Mouse (Mus musculus) spleen, postnatal 4 days (tissue): ENCODE data around the gene Gm17490.

Experiments used
- DNase-seq, 2 experiments: peaks; one replicate each; pipeline ENCODE4 v3.0.0; 2022; ENCODE audit warnings: low spot score in 2 of 2

Gene Gm17490

DNA sequence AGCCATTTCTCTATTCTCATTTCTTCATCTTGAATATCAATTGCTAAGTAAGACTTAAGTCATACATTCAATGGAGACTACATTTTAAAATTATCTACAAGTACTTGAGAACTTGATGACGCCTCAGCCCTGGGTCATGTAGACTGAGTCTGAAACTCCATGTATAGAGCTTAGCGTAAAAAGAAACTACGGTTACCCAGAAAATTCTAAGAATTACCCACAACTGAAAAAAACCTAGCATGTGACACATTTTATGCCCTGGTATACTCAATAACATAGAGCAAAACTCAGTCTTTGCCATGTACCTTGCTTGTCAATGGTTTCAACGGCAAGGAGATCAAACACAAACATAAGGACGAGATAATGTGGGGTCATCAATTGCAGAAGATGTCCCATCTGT lies at the start of gene Gm17490:
Gm17490 (minus strand) TSS at position 375 of the 400 bp plus-strand sequence.
- DNase-seq = no peak

DNA sequence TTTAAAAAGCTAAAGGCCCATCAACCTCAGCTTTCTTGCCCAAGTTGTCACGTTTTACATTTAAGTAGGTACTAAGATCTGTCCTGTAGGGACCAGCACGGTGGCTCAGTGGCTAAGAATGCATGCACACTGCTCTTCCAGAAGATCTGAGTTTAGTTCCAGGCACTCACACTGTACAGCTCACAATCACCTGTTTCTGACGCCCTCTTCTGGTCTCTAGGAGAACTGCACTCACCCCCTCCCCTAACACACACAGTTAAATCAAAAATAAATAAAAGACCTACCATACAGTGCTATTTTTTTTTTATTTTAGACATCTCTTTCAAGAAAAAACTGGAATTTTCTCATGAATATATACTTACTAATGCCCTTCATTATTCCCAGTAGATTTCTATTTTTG lies 46.1 kb upstream of the Gm17490 start:
- peak in 1 of 2 experiments; percentile 23 for DNase-seq

DNA sequence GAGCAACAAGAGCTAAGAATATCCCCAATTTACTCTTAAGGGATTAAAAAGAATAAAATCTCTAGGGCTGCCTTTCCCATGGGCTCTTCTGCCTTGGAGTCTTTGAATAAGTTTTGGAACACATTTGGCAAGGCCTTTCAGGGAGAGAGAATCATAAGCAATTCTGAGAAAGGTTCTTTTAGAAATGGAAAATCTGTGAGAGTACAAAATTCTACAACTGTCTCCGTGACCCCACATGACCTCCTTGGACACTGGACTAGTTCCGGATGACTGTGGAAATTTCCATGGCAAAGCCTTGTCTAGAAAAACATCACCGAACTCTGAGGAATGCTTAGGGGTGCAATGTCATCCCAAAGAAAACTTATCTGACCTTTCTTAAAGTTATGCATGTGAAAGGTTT lies 39.3 kb upstream of the Gm17490 start:
- no peak for DNase-seq

DNA sequence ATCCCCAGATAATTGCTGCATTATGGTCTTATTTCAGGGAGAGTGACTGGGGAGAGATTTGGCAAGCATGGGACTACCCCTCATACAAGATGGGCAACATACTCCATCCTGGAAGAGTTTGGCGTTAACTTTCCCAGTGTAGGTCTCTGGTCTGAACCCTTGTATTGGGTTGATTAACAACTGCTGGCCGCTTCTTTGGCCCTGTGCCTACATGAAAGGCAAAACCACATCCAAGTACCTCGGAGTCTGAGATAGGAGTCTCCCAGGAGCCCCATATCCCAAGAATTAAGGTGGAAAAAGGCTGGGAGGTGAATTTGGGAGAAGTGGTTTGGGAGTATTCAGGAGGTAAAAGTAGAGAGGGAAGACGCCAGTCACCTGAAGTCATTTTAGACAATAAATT lies 38.7 kb upstream of the Gm17490 start:
- no peak for DNase-seq

DNA sequence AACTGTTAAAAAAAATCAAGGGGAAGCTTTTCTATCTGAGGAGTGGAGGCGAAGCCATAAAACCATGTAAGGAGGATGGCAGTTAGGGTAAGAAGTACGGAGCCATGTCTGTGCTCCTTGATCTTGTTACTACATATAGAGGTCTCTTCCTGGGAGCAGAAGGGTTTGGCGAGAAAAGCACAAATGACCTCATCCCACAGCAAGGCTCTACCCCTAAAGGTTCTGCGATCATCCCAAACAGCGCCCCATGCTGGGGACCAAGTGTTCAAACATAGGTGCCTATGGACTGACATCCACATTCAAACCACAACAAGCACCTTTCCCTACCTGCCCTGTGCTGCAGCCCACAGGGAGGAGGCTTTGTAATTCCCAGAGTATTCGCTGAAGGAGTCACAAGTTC lies 38.3 kb upstream of the Gm17490 start:
- peak in 1 of 2 experiments; percentile 76 for DNase-seq

DNA sequence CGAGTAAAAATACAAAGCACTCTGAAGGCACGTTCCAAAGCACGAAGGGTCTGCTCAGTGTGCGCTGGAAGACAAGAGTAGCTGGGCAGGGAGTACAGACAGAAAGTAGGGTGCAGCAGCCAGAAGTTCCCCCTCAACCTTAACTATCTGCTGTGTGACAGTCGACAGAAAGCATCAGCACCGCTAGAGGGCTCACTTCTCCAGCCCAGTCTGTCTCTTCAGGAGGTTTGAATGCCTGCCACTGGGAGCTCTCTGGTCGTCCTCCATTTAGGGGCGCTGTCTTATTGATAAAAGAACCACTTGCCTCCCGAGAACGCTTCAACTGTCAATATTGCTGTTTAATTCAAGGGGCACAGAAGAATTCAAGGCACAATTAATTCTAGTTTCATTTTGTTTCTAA lies 37.9 kb upstream of the Gm17490 start:
- DNase-seq = peak; percentile 79 to 89

DNA sequence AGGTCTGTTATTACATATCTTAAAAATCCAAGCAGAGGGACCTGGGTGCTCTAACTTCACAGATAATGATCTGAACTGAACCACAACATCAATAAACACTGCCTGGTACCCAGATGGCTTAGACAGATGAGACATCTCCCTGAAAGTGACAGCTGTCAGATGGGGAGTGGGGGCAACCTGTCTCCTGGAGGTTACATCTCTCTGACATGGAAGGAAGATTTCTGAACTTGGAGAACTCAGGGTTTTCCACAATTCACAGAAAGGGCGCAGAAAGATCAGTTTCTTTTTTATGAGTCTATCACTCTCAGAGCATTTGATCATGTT lies 36.8 kb upstream of the Gm17490 start:
- no peak for DNase-seq

DNA sequence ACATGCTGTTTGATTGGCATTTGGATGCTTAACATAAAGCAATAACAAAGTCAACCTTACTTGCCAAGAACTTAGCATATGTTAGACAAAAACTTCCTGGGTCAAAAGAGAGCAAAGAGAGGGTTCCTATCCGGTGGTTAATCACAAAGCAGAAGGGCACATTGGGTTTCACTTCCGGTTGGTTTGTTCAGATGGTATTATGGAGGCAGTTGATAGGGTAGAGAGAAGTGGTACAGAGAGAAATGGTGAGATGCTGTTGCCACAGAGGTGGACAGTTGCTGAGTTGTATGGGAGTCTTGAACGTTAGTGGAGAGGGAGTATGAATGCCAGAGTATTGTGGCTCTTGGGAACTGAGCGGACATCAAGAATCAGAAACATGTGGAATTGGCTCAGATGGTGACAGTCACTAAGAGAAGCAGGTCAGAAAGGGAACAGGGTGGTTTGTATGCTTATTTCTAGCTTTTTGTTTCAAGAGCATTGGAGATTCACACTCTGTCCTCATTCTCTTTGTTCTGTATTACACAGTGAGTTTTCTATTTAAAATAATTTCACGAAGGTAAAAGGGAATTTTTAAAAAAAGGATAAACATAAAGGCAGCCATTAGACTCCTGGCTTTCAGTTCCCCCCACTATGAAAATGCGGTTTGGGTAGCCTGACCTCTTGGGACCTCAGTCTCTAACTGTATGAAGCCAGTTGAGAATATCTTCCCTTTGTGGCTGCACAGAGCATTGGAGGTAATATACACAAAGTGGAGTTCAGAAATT lies 36.3 kb upstream of the Gm17490 start:
- DNase-seq = no peak

DNA sequence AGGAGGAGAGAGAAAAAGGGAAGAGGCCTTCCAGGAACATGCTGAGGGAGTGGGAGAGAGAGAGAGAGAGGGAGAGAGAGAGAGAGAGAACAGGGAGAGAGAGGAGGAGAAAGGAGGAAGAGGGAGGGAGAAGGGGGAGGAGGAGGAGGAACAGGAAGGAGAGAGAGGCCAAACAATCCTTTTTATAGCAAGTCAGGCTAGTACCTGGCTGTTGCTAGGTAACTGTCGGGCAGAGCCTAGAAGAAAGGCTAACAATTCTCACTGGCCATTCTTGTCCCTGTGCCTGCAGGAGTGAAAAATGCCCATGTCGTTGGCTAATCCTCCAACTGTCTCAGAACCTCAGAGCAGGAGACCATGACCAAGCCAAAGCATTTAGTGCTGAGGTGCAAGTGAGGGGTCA lies 33.2 kb upstream of the Gm17490 start:
- DNase-seq = no peak

DNA sequence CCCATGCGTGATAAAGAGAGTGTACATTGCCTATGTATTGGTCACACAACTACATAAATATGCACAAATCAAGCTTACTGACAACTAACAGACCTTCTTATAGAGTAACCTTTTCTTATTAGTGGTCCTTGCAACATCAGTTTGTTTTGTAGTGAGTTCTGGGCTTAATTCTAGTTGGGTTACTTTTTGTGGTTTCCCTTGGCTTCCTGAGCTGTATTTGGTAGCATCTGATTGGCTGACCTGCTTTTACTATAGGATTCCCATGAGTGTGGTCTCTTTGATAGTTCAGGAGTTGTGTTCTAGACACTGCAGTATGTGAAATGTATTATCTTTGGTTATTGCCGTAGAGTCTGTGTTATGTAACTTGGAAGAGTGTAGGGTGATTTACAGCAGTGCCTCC lies 31.5 kb upstream of the Gm17490 start:
- no peak for DNase-seq

DNA sequence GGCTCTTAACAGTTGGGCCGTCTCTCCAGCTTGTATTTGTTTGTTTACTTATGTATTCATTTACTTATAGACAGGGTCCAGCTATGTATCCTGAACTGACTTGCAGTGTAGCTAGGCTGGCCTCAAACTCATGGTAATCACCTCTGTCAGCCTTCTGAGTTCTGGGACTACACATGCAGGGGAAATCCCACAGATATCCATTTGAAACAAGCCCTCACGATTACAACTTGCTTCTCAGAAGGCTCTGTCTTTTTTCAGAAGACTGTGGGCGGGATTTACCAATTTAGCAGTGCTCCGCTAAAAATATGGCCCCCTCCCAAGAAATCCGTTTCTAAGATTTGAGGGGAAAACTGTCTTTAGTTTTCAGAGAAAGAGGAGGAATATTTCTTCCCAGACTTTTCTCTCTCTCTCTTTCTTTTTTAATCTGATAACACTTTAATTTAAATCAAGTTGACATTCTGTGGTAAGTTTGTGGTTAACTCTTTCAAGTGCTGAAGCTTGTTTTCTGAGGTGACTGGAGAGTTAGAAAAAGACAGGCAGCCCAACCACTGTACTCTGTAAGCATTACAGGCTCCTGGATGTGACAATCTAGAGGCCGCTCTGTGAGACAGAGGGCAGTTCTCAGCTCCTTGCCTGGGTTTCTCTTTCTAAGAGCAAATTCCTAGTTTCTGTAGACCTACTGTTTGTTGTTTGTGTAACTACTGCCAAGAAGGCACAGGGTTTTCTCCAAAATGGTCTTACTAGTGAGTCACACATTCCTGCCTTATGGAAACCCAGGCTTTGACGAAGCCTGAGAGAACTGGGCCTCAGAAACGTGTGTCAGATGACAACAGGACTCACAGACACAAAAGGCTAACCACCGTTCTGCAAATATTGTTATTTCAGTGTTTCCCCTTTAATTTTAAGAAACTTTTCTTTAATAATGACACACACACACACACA lies 29.2 kb upstream of the Gm17490 start:
- DNase-seq = no peak

DNA sequence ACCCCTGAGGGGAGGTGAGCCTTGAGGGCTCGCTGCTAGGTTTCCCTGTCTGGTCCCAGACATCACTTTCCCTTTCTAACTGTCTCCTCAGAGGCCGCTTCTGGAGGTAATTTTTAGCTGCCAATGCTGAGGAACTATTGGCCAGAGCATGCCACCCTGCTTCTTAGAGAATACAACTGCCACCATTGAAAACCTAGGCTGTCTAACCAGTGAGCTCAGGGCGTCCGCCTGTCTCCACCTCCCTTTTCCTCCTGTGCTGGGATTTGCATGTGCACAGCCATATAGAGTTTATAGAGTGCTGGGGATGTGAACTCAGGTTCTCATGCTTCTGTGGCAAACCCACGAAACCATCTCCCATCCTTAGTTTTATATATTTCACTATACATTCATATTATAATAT lies 27.7 kb upstream of the Gm17490 start:
- no peak for DNase-seq

DNA sequence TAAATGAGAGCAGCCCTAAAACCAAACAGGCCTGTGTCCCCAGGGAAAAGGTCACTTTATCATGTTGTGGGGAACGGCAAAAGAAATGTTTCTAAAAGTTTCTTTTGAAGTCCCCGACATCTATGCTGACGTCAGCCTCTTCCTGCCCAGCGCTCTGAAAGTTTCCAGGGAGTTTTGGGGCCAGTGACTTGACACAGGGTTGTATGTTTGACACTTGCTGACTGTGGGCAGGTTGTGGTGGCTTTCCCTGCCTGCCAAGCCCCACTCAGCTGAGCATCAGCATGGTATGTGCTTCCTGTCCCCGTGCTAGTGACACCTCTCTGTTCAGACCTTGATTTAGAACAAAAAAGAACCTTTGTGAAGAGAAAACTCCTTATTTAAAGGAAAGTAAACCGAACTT lies 27.3 kb upstream of the Gm17490 start:
- DNase-seq = no peak

DNA sequence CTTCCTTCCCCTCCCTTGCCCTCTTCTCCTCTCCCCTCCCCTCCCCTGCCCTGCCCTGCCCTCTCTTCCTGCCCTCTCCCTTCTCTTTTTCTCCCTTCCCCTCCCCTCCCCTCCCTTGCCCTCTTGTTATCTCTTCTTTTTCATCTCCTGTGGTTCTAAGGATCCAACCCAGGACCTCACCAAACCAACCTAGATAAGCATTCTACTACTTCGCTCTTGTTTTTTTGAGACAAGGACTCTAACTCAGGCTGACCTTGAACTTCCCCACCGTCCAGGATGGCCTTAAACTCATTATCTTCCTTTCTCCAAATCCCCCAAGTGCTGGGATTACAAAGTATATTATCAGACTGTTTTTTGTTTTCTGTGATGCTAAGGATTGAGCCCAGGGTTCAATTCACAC lies 26.7 kb upstream of the Gm17490 start:
- DNase-seq = no peak

DNA sequence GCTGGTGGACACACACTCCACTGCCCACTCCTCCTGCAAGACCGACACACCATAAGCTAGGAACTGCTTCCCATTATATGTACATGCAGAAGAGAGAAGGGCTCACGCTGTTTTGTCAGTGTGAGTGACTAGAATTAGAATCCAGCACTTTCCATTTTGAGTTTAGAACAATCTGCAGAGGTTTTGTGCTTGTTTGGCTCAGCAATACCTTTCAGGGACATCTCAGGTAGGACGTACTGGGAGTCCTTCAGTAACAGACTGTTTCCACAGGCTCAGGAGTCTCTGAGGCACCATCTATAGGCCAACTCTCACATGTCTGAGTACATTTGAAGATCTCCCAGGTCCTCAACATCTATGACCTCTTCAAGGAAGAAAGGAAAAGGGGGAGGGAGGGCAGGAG lies 26.1 kb upstream of the Gm17490 start:
- DNase-seq = no peak

DNA sequence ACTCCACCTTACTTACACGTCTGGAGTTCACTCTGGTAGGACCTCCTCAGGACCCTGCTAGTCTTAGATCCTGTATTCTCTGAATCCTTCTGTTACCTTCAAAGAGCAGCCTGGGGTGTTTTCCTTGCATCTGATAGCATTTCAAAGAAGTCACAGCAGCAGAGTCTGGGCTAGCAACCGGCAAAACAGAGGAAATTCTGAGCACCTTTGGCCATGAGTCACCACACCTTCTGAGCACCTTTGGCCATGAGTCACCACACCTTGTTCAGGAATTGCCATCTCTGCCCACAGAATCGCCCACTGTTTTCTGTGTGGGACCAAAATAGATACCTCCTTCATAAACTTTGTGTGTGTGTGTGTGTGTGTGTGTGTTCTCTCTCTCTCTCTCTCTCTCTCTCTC lies 25.4 kb upstream of the Gm17490 start:
- no peak for DNase-seq

DNA sequence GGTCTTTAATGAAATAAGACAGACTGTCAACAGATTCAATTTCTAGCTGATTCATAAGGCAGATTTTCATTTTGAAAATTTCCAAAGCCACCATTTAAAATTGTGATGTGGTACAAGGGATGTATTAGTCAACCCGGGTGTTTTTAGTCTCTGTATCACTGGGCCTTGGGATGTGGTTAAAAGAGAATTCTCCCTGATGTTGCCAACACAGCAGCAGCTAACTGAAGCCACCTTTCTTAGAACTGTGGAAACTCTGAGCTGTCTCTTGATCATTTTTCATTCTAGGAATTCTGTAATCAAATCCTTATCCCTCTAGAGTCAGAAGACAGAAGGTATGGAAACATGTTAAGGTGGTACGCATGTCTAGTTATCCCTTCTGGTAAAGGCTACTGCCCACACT lies 19.2 kb upstream of the Gm17490 start:
- no peak for DNase-seq

DNA sequence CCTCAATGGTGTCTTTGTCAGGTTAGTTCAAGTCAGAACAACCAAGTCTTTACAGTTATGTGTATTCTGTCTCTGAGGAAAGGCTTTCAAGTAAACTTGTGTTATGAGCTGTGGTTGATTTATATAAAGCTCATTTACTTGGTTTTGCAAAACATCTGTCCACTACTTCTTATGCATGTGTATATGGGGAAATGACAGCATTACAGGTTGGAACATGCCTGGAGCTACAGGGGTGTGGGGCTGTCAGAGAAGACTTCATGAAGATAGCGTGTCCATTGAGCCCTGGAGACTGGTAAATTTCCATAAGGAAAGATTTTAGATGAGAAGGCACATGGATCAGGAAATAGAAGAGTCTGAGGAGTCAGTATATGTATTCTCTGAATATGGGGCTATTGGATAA lies 18.0 kb upstream of the Gm17490 start:
- no peak for DNase-seq

DNA sequence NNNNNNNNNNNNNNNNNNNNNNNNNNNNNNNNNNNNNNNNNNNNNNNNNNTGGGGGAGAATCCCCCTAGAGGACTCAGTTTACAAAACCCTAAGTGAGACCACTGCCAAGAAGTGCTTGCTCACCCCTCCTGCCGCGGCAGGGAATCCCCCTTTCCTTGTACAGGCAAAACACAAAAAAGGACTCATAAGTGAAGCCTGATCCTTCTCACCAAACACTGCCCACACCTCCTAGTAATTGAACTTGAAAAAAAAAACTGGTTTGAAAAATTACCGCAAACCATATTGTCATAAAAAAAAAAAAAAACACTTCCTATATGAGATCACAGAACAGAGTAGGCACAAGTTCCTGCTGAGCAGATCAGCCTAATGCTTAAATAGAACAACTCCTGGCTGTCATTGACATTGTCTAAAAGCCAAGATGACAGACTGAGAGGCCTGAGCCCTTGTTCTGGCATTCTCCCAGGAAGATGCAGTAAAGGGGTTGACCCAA lies 16.4 kb upstream of the Gm17490 start, which contains the start of gene Il2ra:
Il2ra (plus strand) TSS at position 357 of the 491 bp plus-strand sequence.
- DNase-seq = no peak

DNA sequence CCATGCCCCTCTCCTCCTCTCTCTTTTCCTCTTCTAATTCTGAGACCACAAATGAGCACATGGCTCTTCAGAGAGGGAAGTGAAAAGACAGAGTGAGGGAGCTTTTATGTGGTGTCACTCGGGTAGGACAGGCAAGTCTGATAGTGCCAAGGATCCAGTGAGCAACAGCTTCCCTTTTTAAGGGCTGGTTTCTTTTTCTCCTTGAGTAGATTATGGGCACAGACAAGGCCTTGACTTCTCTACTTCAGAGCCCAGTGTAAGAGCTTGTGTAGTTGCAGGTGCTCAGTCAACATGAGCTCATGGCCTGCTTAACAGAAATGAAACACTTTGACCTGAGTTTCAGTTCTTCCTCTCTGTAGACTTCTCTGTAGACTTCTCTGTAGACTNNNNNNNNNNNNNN lies 11.1 kb upstream of the Gm17490 start:
- DNase-seq = no peak

DNA sequence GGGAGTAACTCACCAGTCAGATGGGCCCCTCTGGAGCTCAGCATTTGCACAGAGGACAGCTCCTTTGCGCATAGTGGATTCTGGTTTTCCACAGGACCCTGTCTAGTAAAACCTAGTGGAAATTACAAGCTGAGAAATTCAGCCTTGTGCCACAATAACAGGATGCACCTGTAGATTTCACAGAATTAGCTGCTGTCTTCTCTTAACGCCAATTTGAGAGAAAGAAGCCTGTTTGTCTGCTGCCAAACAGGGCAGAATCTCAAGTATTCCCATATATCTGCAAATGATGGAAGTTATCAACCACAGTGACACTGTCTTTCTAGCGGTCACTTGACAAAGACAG lies 10.0 kb upstream of the Gm17490 start:
- DNase-seq = no peak

DNA sequence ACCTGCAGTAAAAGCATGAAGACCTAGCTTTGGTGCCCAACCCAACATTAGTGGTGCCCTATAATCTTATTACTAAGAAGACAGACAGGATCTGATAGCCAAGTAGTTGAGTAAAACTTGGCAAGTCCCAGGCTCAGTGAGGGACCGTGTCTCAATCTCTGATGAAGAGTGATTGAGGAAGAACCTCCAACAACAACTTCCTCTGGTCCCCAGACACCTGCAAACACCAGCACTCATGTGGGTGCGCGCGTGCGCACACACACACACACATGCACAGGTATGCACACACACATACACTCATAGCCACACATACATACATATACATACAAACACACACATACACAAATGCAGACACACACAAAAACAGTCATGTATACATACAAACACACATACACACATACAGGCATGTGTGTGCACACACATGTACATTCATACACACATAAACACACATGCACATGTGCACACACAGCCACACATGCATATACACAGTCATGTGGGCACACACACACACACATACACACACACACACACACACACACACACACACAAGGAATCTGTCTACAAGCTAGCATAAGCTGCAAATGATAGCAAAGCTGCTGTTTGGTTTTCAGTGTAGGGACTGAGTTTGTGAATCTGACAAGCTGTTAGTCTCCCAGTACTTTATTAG lies 9.5 kb upstream of the Gm17490 start:
- DNase-seq = no peak

DNA sequence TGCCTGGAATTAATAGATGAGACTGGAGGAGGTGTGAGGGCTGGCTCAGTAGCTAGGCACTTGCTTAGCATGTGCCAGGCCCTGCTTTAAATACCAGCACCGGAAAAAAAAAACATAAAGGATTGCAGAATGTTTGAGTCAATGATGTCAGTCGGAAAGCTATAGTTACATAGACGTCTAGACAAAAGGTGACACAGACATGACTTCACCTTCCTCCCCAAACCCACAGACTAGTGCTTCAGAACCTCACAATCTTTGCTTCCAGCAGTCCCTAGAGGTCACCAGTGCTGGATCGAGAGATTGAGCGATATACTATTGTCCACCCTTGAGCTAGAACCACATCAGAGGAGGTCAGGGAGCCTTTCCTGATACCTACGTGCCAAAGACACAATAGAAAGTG lies 9.0 kb upstream of the Gm17490 start:
- no peak for DNase-seq
